Mouse (Mus musculus) induced T-regulatory cell, adult 2 months (primary cell): ENCODE measurements at regions not wholly inside any gene's neighbourhood (a gene's known extent, or its start where the extent isn't known, plus 50 kb on each side); places are given as distances from the start of the nearest gene placed in this dataset.

Experiments
- DNase-seq: peaks from one replicate; pipeline ENCODE4 v3.0.0-alpha.2; 2012; ENCODE audit warnings: low read depth

GRCm38 (mm10) chr9:116511450-116511849 is 336.3 kb upstream of the Tgfbr2 start:
- DNase-seq: peak; percentile 10

- DNase-seq: no peak
Observed at GRCm38 (mm10) chr9:116507756-116508155, 332.6 kb upstream of the Tgfbr2 start.

- no peak for DNase-seq
Observed at GRCm38 (mm10) chr9:116502831-116503230, 327.7 kb upstream of the Tgfbr2 start.

GRCm38 (mm10) chr9:116500951-116501350 is 325.8 kb upstream of the Tgfbr2 start:
- no peak for DNase-seq

GRCm38 (mm10) chr9:116491227-116491626 is 316.1 kb upstream of the Tgfbr2 start:
- no peak for DNase-seq

GRCm38 (mm10) chr9:116489787-116490186 is 314.6 kb upstream of the Tgfbr2 start:
- DNase-seq: peak; percentile 26

GRCm38 (mm10) chr9:116489273-116489672 is 314.1 kb upstream of the Tgfbr2 start:
- no peak for DNase-seq

- no peak for DNase-seq
Observed at GRCm38 (mm10) chr9:116477309-116477708, 302.1 kb upstream of the Tgfbr2 start.

GRCm38 (mm10) chr9:116475206-116475955 is 300.2 kb upstream of the Tgfbr2 start:
- no peak for DNase-seq

GRCm38 (mm10) chr9:116472855-116473254 is 297.7 kb upstream of the Tgfbr2 start:
- DNase-seq: peak; percentile 8

GRCm38 (mm10) chr9:116468569-116469250 is 293.6 kb upstream of the Tgfbr2 start:
- no peak for DNase-seq

- DNase-seq: no peak
Observed at GRCm38 (mm10) chr9:116466336-116466735, 291.2 kb upstream of the Tgfbr2 start.

GRCm38 (mm10) chr9:116464626-116465025 is 289.5 kb upstream of the Tgfbr2 start:
- no peak for DNase-seq

GRCm38 (mm10) chr9:116462232-116462631 is 287.1 kb upstream of the Tgfbr2 start:
- DNase-seq: no peak

GRCm38 (mm10) chr9:116460022-116460421 is 284.9 kb upstream of the Tgfbr2 start:
- DNase-seq: no peak

GRCm38 (mm10) chr9:116452050-116452449 is 276.9 kb upstream of the Tgfbr2 start:
- DNase-seq: no peak

GRCm38 (mm10) chr9:116450829-116451228 is 275.7 kb upstream of the Tgfbr2 start:
- no peak for DNase-seq

GRCm38 (mm10) chr9:116447734-116448133 is 272.6 kb upstream of the Tgfbr2 start:
- peak; percentile 46 for DNase-seq

GRCm38 (mm10) chr9:116438580-116438979 is 263.4 kb upstream of the Tgfbr2 start:
- no peak for DNase-seq

GRCm38 (mm10) chr9:116434414-116434813 is 259.3 kb upstream of the Tgfbr2 start:
- DNase-seq: no peak

GRCm38 (mm10) chr9:116429061-116429460 is 253.9 kb upstream of the Tgfbr2 start:
- DNase-seq: no peak

GRCm38 (mm10) chr9:116428475-116428874 is 253.3 kb upstream of the Tgfbr2 start:
- no peak for DNase-seq

- DNase-seq: no peak
Observed at GRCm38 (mm10) chr9:116427278-116427677, 252.1 kb upstream of the Tgfbr2 start.
